Mouse (Mus musculus) testis, adult 2 months (tissue): ENCODE results near the gene Kap. TPM values are rescaled to one million over a fixed set of nuclear protein-coding genes. Genes with fewer than 3 reads are reported as not detected.

Source experiments
- H3K27ac ChIP-seq: fragments of 200-500 bp; 2 replicates; pipeline ENCODE4 v1.5.1; 2012; ENCODE audit warnings: low read depth, low read length; ENCODE audit not compliant: control insufficient read depth, insufficient read depth
- H3K27me3 ChIP-seq: fragments of 200-500 bp; 2 replicates; pipeline ENCODE4 v1.6.1; 2012; ENCODE audit warnings: mild to moderate bottlenecking, low read length, moderate library complexity; ENCODE audit not compliant: control insufficient read depth, insufficient read depth
- H3K36me3 ChIP-seq: fragments of 200-500 bp; 2 replicates; pipeline ENCODE4 v1.6.1; 2012; ENCODE audit warnings: mild to moderate bottlenecking, low read length; ENCODE audit not compliant: control insufficient read depth, insufficient read depth
- H3K4me1 ChIP-seq: fragments of 200-500 bp; 2 replicates; pipeline ENCODE4 v1.6.1; 2012; ENCODE audit warnings: low read length; ENCODE audit not compliant: control insufficient read depth, insufficient read depth
- H3K4me3 ChIP-seq: fragments of 200-500 bp; 2 replicates; pipeline ENCODE4 v1.5.1; 2012; ENCODE audit warnings: low read depth, mild to moderate bottlenecking, low read length, moderate library complexity, mixed read lengths; ENCODE audit not compliant: control insufficient read depth
- CTCF ChIP-seq: fragments of 200-500 bp; IDR thresholded peaks from 2 replicates; pipeline ENCODE4 v1.5.1; 2012; ENCODE audit warnings: low read depth, mild to moderate bottlenecking, inconsistent platforms, low read length, moderate library complexity; ENCODE audit not compliant: control insufficient read depth, insufficient read depth, insufficient replicate concordance
- POLR2A ChIP-seq: fragments of 200-500 bp; IDR thresholded peaks from 2 replicates; pipeline ENCODE4 v1.6.1; 2012; ENCODE audit warnings: low read depth, mild to moderate bottlenecking, inconsistent platforms, low read length, moderate library complexity; ENCODE audit not compliant: control insufficient read depth
- polyA plus RNA-seq: library from polyadenylated mRNA; depleted of rRNA; stranded (reverse); fragments of >200 nt; gene quantifications from 2 replicates; pipeline ENCODE4 v1.2.3, GENCODE M21; 2012; rRNA removed

Kap gene
- polyA plus RNA-seq: 0.16 TPM in 1 of 2 replicates, not detected in the other

DNA sequence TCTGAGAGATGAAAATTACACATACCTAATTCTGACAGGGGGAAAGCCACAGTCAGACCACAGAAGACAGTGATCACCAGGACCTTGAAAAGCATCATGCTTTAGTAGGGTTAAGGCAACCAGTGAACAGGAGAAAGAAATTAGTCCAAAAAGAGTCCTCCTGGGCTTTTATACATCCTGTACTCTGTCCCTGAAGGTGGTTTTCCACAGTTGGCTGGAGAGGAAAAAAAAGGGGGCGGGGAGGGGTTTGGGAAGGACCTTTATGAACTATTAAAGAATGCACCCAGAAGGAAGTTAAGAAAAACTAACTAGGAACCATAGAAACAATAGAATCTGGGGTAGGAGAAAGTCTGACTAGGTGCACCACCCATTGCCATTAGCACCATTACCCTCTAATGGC, at the start of gene Kap:
Kap (minus strand) TSS at position 237 of the 400 bp plus-strand sequence.
- no peaks in the 10 kb centered on the region for H3K27me3 ChIP-seq
- H3K27ac ChIP-seq: no peak within 1 kb of the TSS
- no peak for TF ChIP-seq CTCF
- no peak for TF ChIP-seq POLR2A
- H3K36me3 ChIP-seq: no peaks in the 10 kb centered on the region
- H3K4me3 ChIP-seq: no peak within 1 kb of the TSS
- no peaks in the 10 kb centered on the region for H3K4me1 ChIP-seq

DNA sequence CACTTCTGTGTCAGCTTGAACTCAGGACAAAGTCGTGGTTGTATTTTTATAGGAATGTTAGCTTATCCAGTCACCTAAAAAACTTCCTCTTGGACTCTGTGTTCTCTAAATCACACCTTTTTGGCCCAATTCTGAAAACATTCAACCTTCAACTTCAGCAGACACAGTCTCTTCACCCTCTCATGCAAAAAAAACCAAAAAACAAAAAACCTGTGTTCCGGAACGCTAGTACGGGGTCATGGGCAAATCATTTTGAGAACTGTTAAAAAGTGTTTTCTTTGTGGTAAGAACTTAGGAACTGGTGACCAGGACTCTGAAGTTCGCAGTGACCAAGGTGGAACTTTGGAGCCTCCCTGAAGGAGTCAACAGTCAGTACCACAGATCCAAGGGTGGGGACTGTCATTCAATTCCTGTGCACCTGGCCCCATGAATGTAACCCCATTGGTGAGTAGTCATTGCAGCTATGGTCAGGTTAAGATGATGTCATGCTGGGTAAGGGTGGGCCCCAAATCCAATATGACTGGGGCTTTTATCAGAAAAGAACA, 32.4 kb upstream of the Kap start:
- H3K36me3 ChIP-seq: no peaks in the 10 kb centered on the region
- H3K4me3 ChIP-seq: no peak overlapping the region
- no peak for TF ChIP-seq CTCF
- TF ChIP-seq POLR2A: no peak
- no peaks in the 10 kb centered on the region for H3K4me1 ChIP-seq
- no peak overlapping the region for H3K27ac ChIP-seq
- no peaks in the 10 kb centered on the region for H3K27me3 ChIP-seq

DNA sequence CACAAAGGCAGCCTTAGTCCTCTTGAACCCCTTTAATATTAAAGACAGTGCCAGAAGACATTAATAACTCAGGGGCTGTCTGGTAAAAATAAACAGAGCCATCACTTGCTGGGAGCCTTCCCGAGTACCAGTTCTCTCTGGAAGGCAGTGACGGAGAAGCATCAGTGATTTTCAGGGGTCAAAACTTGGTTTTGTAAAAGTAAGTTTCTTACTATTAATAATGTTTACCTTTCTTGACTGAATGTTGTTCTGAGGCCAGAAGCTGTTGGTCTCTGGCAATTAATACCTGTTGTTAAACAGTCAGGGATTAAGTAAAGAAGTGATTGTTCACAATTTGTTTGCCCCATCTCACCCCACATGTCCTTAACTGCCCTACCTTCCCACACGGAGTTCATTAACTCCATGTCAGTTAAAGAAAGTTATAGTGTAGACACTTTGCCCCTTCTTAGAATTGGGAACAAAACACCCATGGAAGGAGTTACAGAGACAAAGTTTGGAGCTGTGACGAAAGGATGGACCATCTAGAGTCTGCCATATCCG, 30.0 kb upstream of the Kap start:
- Histone ChIP-seq H3K27ac (no peak overlapping the region), H3K4me3 (no peak overlapping the region), H3K4me1 (no peaks in the 10 kb centered on the region), H3K27me3 (no peaks in the 10 kb centered on the region), H3K36me3 (no peaks in the 10 kb centered on the region)
- no peak for TF ChIP-seq POLR2A
- TF ChIP-seq CTCF: no peak

DNA sequence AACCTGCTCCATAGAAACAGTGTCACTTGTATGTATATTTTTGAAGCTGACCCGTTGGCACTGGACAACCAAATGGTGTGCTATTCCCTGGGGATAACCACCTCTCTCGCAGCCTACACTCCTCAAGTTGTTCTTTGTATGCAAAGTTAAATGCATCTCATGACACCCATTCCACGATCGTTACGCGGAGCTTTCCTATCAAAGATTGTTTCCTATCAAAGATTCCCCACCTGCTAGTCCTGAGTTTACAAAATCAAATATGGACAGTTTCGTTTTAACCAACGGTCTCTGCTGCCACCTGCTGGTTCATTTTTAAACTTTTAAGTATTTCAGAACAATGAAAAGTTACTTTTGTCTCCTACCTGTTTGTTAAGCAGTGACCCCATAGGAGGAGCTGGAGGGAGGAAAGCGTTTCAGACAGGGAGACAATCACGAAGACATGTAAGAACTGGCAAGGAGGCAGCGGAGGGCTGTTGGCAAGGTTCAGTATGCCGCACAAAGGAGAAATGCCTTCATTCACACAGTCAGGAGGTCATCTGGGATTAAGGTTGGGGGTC, 22.4 kb upstream of the Kap start:
- Histone ChIP-seq H3K27ac (no peak overlapping the region), H3K36me3 (no peaks in the 10 kb centered on the region), H3K4me1 (0 out of 2 replicates have a peak, but pooled peaks cover 2% of the 10 kb centered on the region), H3K27me3 (no peaks in the 10 kb centered on the region), H3K4me3 (peak overlapping the region; percentile 71)
- TF ChIP-seq CTCF (no peak), POLR2A (no peak)

DNA sequence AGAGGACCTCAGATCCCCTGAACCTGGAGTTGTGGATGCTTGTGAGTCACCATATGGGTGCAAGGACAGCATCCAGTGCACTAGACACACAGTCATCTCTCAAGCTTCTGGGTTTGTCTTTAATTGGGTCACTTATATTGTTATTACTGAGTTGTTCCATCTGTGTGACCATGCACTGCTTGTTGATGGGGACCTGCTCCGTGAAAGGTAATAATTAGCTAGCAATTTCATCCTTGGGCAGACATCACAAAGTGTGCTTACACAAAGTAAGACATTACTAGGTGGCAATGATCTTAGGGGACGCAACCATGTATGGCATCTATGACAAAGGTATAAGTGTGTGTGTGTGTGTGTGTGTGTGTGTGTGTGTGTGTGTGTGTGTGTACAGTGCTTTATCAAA, 19.1 kb upstream of the Kap start:
- TF ChIP-seq POLR2A (no peak), CTCF (no peak)
- Histone ChIP-seq H3K27ac (no peak overlapping the region), H3K27me3 (no peaks in the 10 kb centered on the region), H3K4me1 (0 out of 2 replicates have a peak, but pooled peaks cover 2% of the 10 kb centered on the region), H3K36me3 (no peaks in the 10 kb centered on the region), H3K4me3 (no peak overlapping the region)

DNA sequence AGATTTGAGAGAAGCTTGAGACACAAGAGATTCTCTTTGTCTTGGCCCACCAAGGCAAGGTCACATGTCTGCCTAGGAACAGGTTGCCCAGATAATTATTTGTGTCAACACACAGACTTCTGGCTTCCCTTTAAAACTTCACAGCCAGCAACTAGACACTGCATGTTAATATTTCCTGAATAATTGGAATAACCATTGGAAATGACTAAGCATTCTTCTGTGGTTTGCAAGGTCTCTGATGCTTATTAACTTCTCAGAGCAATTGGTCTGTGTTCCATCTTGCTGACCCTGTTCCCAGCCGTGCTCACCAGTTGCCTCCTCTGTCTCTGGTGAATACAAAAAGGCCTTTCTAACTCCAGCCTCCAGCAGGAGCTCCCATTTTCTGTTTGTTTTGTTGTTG, 17.6 kb upstream of the Kap start:
- H3K27me3 ChIP-seq: no peaks in the 10 kb centered on the region
- no peak for TF ChIP-seq POLR2A
- no peak for TF ChIP-seq CTCF

DNA sequence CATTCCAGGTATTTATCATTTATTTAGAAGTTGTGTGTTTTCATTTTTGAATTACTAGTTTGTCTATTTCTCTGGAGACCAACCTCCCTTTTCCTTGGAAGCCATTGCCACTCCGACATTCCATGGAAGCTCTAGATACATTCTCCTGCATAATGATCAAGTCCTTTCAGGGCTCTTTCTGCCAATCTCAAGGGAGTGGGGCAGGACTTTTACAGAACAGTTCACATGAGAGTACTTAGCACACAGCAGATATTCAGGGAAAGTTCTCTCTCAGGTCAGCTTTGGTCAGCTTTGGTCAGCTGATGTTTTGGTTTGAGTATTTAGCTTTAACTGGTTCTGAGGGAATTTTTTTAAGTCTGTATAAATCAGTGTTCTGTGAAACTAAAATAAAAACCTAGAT, 14.8 kb upstream of the Kap start:
- H3K36me3 ChIP-seq: no peaks in the 10 kb centered on the region
- no peaks in the 10 kb centered on the region for H3K27me3 ChIP-seq
- H3K4me3 ChIP-seq: no peak overlapping the region
- H3K27ac ChIP-seq: no peak overlapping the region
- no peaks in the 10 kb centered on the region for H3K4me1 ChIP-seq
- TF ChIP-seq POLR2A: no peak
- no peak for TF ChIP-seq CTCF

More for the DNA sequence above, 17.6 kb upstream of the Kap start:
- H3K4me1 ChIP-seq: no peaks in the 10 kb centered on the region
- H3K27ac ChIP-seq: no peak overlapping the region
- H3K36me3 ChIP-seq: no peaks in the 10 kb centered on the region
- no peak overlapping the region for H3K4me3 ChIP-seq

DNA sequence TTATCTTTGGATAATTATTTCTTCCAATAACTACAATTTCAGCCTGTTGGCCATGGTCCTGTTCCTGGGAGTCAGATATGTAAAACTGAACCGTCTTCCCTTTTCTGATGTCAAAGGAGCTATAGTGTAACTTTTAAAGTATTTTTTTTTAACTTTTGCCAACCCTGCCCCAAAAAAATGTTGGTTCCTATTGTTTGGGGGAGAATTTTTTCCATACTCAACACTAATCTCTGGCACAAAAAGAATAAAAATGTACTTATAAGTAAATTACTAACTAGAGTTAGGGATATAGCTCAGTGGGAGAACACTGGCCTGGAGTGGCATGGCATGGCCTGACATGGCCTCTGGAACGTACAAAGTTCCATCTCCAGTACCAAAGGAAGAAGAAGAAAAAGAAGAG, 2.3 kb upstream of the Kap start:
- H3K36me3 ChIP-seq: no peaks in the 10 kb centered on the region
- TF ChIP-seq CTCF (no peak), POLR2A (no peak)
- H3K27me3 ChIP-seq: no peaks in the 10 kb centered on the region
- no peak overlapping the region for H3K4me3 ChIP-seq
- H3K27ac ChIP-seq: no peak overlapping the region
- no peaks in the 10 kb centered on the region for H3K4me1 ChIP-seq
